Mouse (Mus musculus) CH12.LX (cell line): ENCODE data around the gene Acsl1. TPM values are rescaled to one million over a fixed set of nuclear protein-coding genes. Genes with fewer than 3 reads are reported as not detected.

Experiments
- DNase-seq: peaks from one replicate; pipeline ENCODE4 v3.0.0-alpha.2; 2013; ENCODE audit errors: extremely low read depth
- H3K27ac ChIP-seq: 2 replicates; pipeline ENCODE4 v1.5.1; 2012; ENCODE audit warnings: low read depth, mild to moderate bottlenecking, control low read depth, moderate library complexity; ENCODE audit not compliant: insufficient read depth
- H3K27me3 ChIP-seq: replicated peaks from 2 replicates; pipeline ENCODE3; 2012; ENCODE audit warnings: inconsistent platforms
- H3K36me3 ChIP-seq, 2 experiments: replicated peaks in 1 of 2; 2 replicates each; pipeline versions ENCODE3 to v1.6.1; 2012; ENCODE audit warnings: inconsistent platforms in 1 of 2, low read length in 1 of 2, mild to moderate bottlenecking in 1 of 2, mixed read lengths in 1 of 2, moderate library complexity in 1 of 2; ENCODE audit not compliant: control insufficient read depth in 1 of 2, insufficient read depth in 1 of 2
- H3K4me1 ChIP-seq, 2 experiments: 2 replicates each; pipeline ENCODE4 v1.6.1; 2012; ENCODE audit warnings: inconsistent platforms in 1 of 2, moderate library complexity in 1 of 2; ENCODE audit not compliant: insufficient read depth in 2 of 2, control insufficient read depth in 1 of 2
- H3K4me2 ChIP-seq: 2 replicates; pipeline ENCODE4 v1.6.1; 2012; ENCODE audit warnings: low read depth, mild to moderate bottlenecking, control low read depth; ENCODE audit not compliant: poor library complexity, insufficient read depth, severe bottlenecking
- H3K4me3 ChIP-seq, 3 experiments: fragments of 150-350 bp in 1 of 3; sonication (generic) in 1 of 3; replicated peaks in 1 of 3; 2 replicates each; pipeline versions ENCODE3 to v1.5.1; 2011 to 2012; ENCODE audit warnings: low read depth in 2 of 3, low read length in 2 of 3, mild to moderate bottlenecking in 2 of 3, moderate library complexity in 2 of 3, control low read depth in 1 of 3, improper control_type of control experiment in 1 of 3, inconsistent platforms in 1 of 3, mixed read lengths in 1 of 3; ENCODE audit not compliant: poor library complexity in 1 of 3
- H3K79me2 ChIP-seq: replicated peaks from 2 replicates; pipeline ENCODE4 v1.6.1; 2012; ENCODE audit warnings: mild to moderate bottlenecking, moderate library complexity; ENCODE audit not compliant: control insufficient read depth, poor library complexity, insufficient read depth, severe bottlenecking; ENCODE audit errors: extremely low read depth
- H3K9ac ChIP-seq: 2 replicates; pipeline ENCODE4 v1.6.1; 2012; ENCODE audit warnings: low read depth, mild to moderate bottlenecking, control low read depth, moderate library complexity; ENCODE audit not compliant: insufficient read depth
- H3K9me3 ChIP-seq: replicated peaks from 2 replicates; pipeline ENCODE3; 2012; ENCODE audit warnings: low read length, inconsistent platforms, mixed read lengths
- BHLHE40 ChIP-seq: IDR thresholded peaks from 2 replicates; pipeline ENCODE4 v1.6.1; 2011; ENCODE audit warnings: mild to moderate bottlenecking, low read depth, low read length, improper control_type of control experiment
- CHD2 ChIP-seq: IDR thresholded peaks from 2 replicates; pipeline ENCODE4 v1.6.1; 2011; ENCODE audit warnings: low read length, improper control_type of control experiment
- CTCF ChIP-seq, 2 experiments: IDR thresholded peaks in 1 of 2; conservative IDR thresholded peaks in 1 of 2; 2 replicates each; pipeline ENCODE4 v1.5.1; 2011 to 2012; ENCODE audit warnings: low read depth in 2 of 2, low read length in 2 of 2, improper control_type of control experiment in 1 of 2, inconsistent platforms in 1 of 2, mild to moderate bottlenecking in 1 of 2, moderate library complexity in 1 of 2
- E2F4 ChIP-seq: IDR thresholded peaks from 2 replicates; pipeline ENCODE4 v1.6.1; 2011; ENCODE audit warnings: low read depth, low read length, improper control_type of control experiment; ENCODE audit not compliant: insufficient replicate concordance
- ELF1 ChIP-seq: IDR thresholded peaks from 2 replicates; pipeline ENCODE4 v1.6.1; 2014; ENCODE audit warnings: low read depth, mild to moderate bottlenecking, inconsistent platforms, low read length, improper control_type of control experiment
- EP300 ChIP-seq: IDR thresholded peaks from 2 replicates; pipeline ENCODE4 v1.6.1; 2011; ENCODE audit warnings: low read length, improper control_type of control experiment
- GABPA ChIP-seq: IDR thresholded peaks from 2 replicates; pipeline ENCODE4 v1.6.1; 2012; ENCODE audit warnings: low read depth, low read length, improper control_type of control experiment, inconsistent platforms; ENCODE audit not compliant: insufficient replicate concordance
- IRF4 ChIP-seq: IDR thresholded peaks from 2 replicates; pipeline ENCODE4 v1.6.1; 2014; ENCODE audit warnings: low read depth, mild to moderate bottlenecking, inconsistent platforms, low read length, improper control_type of control experiment
- JUND ChIP-seq: conservative IDR thresholded peaks from 2 replicates; pipeline ENCODE4 v1.6.1; 2011; ENCODE audit warnings: low read depth, low read length, improper control_type of control experiment
- MAFK ChIP-seq: IDR thresholded peaks from 2 replicates; pipeline ENCODE4 v1.6.1; 2011; ENCODE audit warnings: low read length, improper control_type of control experiment; ENCODE audit not compliant: insufficient replicate concordance
- MAX ChIP-seq: IDR thresholded peaks from 2 replicates; pipeline ENCODE4 v1.6.1; 2011; ENCODE audit warnings: low read length, improper control_type of control experiment
- MAZ ChIP-seq: IDR thresholded peaks from 2 replicates; pipeline ENCODE4 v1.6.1; 2012; ENCODE audit warnings: low read depth, mild to moderate bottlenecking, inconsistent platforms, low read length, improper control_type of control experiment, moderate library complexity
- MXI1 ChIP-seq: IDR thresholded peaks from 2 replicates; pipeline ENCODE4 v1.6.1; 2011; ENCODE audit warnings: mild to moderate bottlenecking, low read depth, low read length, improper control_type of control experiment
- MYC ChIP-seq: IDR thresholded peaks from 2 replicates; pipeline ENCODE4 v1.6.1; 2011; ENCODE audit warnings: low read depth, mild to moderate bottlenecking, improper control_type of control experiment, low read length
- NELFE ChIP-seq: IDR thresholded peaks from 2 replicates; pipeline ENCODE4 v1.6.1; 2011; ENCODE audit warnings: low read depth, low read length, improper control_type of control experiment
- NRF1 ChIP-seq: IDR thresholded peaks from 2 replicates; pipeline ENCODE4 v1.6.1; 2014; ENCODE audit warnings: low read depth, mild to moderate bottlenecking, inconsistent platforms, low read length, improper control_type of control experiment, moderate library complexity
- PAX5 ChIP-seq: IDR thresholded peaks from 2 replicates; pipeline ENCODE4 v1.6.1; 2012; ENCODE audit warnings: low read length, inconsistent platforms, mixed read lengths
- POLR2A ChIP-seq: IDR thresholded peaks from 2 replicates; pipeline ENCODE4 v1.6.1; 2011; ENCODE audit warnings: low read depth, mild to moderate bottlenecking, improper control_type of control experiment, low read length
- POLR2AphosphoS2 ChIP-seq: IDR thresholded peaks from 2 replicates; pipeline ENCODE4 v1.6.1; 2011; ENCODE audit warnings: low read depth, low read length, improper control_type of control experiment
- RCOR1 ChIP-seq: conservative IDR thresholded peaks from 2 replicates; pipeline ENCODE4 v1.6.1; 2012; ENCODE audit warnings: low read depth, mild to moderate bottlenecking, inconsistent platforms, low read length, improper control_type of control experiment
- SIN3A ChIP-seq: IDR thresholded peaks from 2 replicates; pipeline ENCODE4 v1.6.1; 2012; ENCODE audit warnings: low read length, improper control_type of control experiment, inconsistent platforms
- TCF12 ChIP-seq: IDR thresholded peaks from 2 replicates; pipeline ENCODE4 v1.6.1; 2014; ENCODE audit warnings: low read depth, mild to moderate bottlenecking, inconsistent platforms, low read length, improper control_type of control experiment
- UBTF ChIP-seq: IDR thresholded peaks from 2 replicates; pipeline ENCODE4 v1.6.1; 2012; ENCODE audit warnings: low read depth, mild to moderate bottlenecking, inconsistent platforms, low read length, improper control_type of control experiment, moderate library complexity
- ZC3H11A ChIP-seq: IDR thresholded peaks from 2 replicates; pipeline ENCODE4 v1.6.1; 2012; ENCODE audit warnings: low read depth, mild to moderate bottlenecking, inconsistent platforms, low read length, improper control_type of control experiment
- ZKSCAN1 ChIP-seq: IDR thresholded peaks from 2 replicates; pipeline ENCODE4 v1.6.1; 2012; ENCODE audit warnings: low read depth, inconsistent platforms, low read length, improper control_type of control experiment, borderline replicate concordance
- ZMIZ1 ChIP-seq: IDR thresholded peaks from 2 replicates; pipeline ENCODE4 v1.6.1; 2012; ENCODE audit warnings: low read depth, mild to moderate bottlenecking, inconsistent platforms, low read length, improper control_type of control experiment
- ZNF384 ChIP-seq: IDR thresholded peaks from 2 replicates; pipeline ENCODE4 v1.6.1; 2012; ENCODE audit warnings: low read depth, low read length, improper control_type of control experiment, inconsistent platforms
- dilution Hi-C: fragments of 300-500 bp; cut with MboI; formaldehyde crosslinking; loops from 2 replicates; pipeline ENCODE4 v1.14.3; 2020; ENCODE audit warnings: low sequenced_read_pairs; ENCODE audit not compliant: extremely low pct_unique_long_range_greater_than_20kb, extremely low pct_ligation_motif_present
- in situ Hi-C: fragments of 300-500 bp; cut with MboI; formaldehyde crosslinking; loops from 3 replicates; pipeline ENCODE4 v1.14.3; 2019; ENCODE audit warnings: low sequenced_read_pairs, low pct_ligation_motif_present, low pct_unique_long_range_greater_than_20kb, mixed read lengths
- polyA plus RNA-seq: library from polyadenylated mRNA; unstranded; fragments of >175 nt; gene quantifications from 2 replicates; pipeline ENCODE4 v1.2.1, GENCODE M21; 2012; ENCODE audit warnings: low read depth; ENCODE audit not compliant: insufficient read length
- total RNA-seq, 2 experiments: library from RNA; depleted of rRNA; stranded (reverse); fragments of 300-350 nt in 1 of 2; fragments of >200 nt in 1 of 2; gene quantifications; 2 replicates each; pipeline ENCODE4 v1.2.3; 2012 to 2014

Gene Acsl1
- total RNA-seq (2012; rRNA removed) = 8.7 and 11.2 TPM in 2 replicates
- total RNA-seq (2014; rRNA removed) = 19.5 and 20.6 TPM in 2 replicates
- 24.3 and 27.9 TPM in 2 replicates for polyA plus RNA-seq

GRCm38 (mm10) chr8:46470792-46471781, at the start of gene Acsl1:
TSS of gene Acsl1 (plus strand) at chr8:46471037.
- Histone ChIP-seq H3K4me2 (peak within 1 kb of the TSS; percentile 90), H3K27ac (no peak within 1 kb of the TSS), H3K27me3 (no peaks in the 10 kb centered on the region), H3K9me3 (no peaks in the 10 kb centered on the region), H3K36me3 (peaks cover 0 to 16% of the 10 kb centered on the region in 2 experiments), H3K9ac (peak within 1 kb of the TSS; percentile 60), H3K79me2 (no peaks in the 10 kb centered on the region; the same call in 1 of the 2 replicates), H3K4me3 (peak within 1 kb of the TSS; percentile 82 to 92 (median 86)), H3K4me1 (peaks cover 3 to 48% of the 10 kb centered on the region in 2 experiments)
- TF ChIP-seq ELF1 = 0 out of 2 replicates have a peak, but pooled peaks have one; percentile 33
- TF ChIP-seq BHLHE40 = peak; percentile 68
- TF ChIP-seq NRF1 = 0 out of 2 replicates have a peak, but pooled peaks have one; percentile 2
- no peak for TF ChIP-seq MYC
- TF ChIP-seq ZMIZ1 = no peak; the same call in 1 of the 2 replicates
- no peak for TF ChIP-seq IRF4
- TF ChIP-seq MAFK = no peak
- peak; percentile 23; the same call in 1 of the 2 replicates for TF ChIP-seq TCF12
- peak; percentile 10; the same call in 1 of the 2 replicates for TF ChIP-seq MAX
- peak; percentile 45 for TF ChIP-seq NELFE
- peak; percentile 62 for TF ChIP-seq POLR2A
- TF ChIP-seq POLR2AphosphoS2 = no peak
- TF ChIP-seq ZNF384 = no peak
- no peak for TF ChIP-seq CTCF (conservative IDR thresholded peaks at IDR 0.05 in 1 of 2, IDR thresholded peaks at IDR 0.05 in 1 of 2; ENCODE audit: low read depth in 2 of 2, low read length in 2 of 2)
- TF ChIP-seq MAZ = no peak
- peak; percentile 60 for TF ChIP-seq CHD2
- peak; percentile 63; the same call in 1 of the 2 replicates for TF ChIP-seq SIN3A
- no peak for TF ChIP-seq ZC3H11A
- peak; percentile 70 for TF ChIP-seq MXI1
- no peak for TF ChIP-seq ZKSCAN1
- no peak for TF ChIP-seq PAX5
- TF ChIP-seq UBTF = peak; percentile 95
- no peak for TF ChIP-seq JUND
- no peak for TF ChIP-seq EP300
- no peak for TF ChIP-seq E2F4
- no peak for TF ChIP-seq GABPA
- TF ChIP-seq RCOR1 = no peak
- in situ Hi-C loops (no loop called here), dilution Hi-C loops (no loop called here)
- peak; percentile 98 for DNase-seq
